Mouse (Mus musculus) urinary bladder, adult 18-20 months (tissue): ENCODE measurements around the gene Unc5c.

ENCODE experiments used
- DNase-seq, 2 experiments: peaks; one replicate each; pipeline ENCODE4 v3.0.0; 2022; ENCODE audit warnings: low spot score in 2 of 2, mixed read lengths in 2 of 2

Unc5c gene

DNA sequence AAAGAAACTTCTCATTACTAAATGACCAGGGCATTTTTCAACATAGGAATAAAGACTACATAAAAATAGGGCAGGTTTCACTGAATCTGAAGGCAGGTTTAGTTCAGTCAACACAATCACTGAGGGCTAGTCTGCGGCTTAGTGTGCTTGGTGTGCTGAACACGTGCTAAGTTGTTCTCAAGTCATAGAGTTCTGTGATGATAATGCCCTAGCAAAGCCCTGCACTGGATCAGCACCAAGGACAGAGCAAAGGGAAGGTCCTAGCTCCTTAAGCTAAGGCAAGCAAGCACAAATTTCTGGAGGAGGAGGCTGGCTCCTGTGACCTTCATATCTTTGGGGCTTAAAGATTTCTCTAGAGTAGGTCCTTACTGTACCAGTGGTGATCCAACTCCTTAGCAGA lies 346.3 kb downstream of the Unc5c start:
- DNase-seq, result peak in 1 of 2 experiments; percentile 5

DNA sequence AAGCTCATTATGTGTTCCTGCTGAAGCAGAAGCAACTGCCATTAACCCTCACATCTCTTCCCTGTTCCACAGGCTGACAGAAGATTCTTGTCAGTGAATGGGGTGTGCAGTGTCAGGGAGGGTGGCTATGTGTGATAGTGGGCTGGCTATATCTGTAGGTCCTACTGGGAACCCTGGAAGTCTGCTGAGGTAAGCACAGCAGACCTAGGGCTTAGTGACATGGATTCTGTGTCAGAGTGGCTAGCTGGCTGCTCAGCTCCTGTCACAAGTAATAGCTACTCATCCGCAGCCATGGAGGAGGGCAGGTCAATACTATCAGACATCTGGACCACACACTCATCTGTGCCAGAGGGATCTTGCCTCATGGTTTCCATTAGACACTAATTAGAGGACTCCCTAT lies 349.8 kb downstream of the Unc5c start:
- DNase-seq, result no peak

DNA sequence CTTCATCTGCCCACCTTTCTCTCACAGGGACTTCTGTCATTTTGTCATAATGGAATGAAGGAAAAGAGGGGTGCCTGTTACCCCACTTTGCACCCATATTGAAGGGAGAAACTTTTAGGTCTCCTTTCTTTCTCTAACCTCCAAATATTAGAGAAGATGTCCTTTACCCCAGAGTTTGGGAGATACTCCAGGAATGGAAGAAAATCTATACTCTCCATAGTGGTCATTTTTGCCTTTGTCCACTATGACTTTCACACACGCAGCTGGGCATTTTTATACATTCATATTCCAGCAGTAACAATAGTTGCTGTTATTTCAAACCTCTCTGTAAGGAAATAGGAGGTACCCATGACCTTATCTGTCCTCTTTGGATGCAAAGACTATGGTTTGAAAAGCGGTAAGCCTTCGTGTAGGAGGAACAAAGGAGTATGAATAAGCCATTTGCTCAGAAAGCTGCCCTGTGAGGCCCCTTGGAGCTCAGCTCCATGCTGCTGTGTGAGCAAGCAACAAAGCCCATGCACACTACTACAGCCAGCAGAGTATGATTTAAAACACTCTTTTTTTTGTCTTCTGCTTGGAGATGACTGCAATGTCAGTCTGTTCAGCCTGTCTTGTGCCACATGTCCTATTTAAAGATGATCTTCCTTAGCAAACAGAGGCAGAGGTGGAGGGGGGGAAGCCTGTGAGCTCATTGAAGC lies 353.7 kb downstream of the Unc5c start:
- DNase-seq, result no peak

DNA sequence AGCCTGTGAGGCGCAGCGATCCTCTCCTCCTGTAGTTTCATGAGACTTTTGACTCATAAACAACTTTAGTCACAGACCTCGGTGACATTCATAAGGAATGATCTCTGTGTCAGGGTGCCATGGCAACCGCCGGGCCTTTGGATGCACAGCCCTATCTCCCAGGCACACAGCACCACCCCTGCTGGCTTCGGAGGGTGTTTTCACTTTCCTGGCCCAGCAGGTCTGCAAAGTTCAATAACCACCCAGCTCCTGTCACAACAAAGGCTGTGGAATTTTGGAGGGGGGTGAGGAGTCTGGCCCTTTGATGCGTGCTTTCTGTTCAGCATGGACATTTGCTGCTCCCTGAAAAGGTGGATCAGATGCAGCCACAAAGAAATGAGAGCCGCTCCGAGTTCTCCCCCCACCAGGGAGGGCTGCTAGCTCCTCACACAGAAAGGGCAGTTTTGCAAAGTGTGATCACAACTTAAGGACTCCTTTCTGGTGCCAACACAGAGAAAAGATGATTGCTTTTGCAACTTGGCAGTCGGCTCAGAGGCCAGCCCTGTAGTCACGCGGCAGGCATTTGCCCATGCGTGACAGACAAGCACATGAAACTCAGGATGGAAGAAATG lies 354.4 kb downstream of the Unc5c start:
- no peak for DNase-seq

DNA sequence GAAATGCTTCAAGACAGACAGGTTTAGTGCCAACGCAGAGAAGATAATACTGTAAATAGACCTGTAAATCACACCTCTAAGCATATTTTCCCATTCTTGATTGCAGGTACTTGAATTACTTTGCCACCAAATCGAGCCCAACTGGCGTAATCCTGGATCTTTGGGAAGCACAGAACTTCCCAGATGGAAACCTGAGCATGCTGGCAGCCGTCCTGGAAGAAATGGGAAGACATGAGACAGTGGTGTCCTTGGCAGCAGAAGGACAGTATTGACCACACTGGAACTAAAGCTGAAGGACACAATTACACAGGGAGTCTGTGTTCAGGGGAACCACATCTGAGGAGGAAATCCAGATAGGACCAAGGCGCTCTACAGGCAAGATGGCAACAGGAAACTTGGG lies 363.3 kb downstream of the Unc5c start:
- DNase-seq, result no peak

DNA sequence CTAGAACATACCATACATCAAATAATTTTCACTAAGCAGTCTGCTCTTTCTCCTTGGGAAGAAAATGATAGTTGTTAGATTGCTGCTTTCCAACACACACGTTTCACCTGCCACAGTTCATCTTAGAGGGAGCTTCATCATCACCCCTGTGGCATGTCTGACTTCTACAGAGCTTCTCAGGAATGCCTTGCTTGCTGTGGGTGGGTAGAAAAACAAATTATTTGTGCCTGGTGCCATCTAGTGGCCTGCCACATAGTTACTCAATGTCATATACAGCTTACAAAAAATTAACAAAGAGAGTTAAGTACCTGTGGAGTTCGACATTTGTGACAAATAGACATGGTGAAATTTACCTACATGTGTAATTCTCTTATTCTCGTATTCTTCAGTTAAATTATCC lies 366.1 kb downstream of the Unc5c start:
- DNase-seq, result peak in 1 of 2 experiments; percentile 19

DNA sequence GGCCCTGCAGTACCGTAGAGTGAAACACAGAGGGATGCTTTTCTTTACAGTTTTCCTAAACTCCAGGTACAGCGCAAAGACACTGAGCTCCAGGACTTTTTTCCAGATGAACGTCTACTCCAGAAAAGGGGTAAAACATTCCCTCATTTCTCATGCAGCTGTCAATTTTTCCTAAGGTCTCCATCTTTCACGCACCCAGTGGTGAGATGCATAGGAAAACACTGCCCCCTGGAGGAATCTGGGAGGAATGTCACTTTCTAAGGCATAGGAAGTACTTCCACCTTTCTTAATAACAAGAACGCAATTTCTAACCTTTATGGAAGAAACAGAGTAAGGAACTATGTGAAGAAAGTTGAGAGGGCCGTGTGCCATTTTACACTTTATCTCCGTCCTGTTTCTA lies 373.8 kb downstream of the Unc5c start:
- DNase-seq, result no peak

DNA sequence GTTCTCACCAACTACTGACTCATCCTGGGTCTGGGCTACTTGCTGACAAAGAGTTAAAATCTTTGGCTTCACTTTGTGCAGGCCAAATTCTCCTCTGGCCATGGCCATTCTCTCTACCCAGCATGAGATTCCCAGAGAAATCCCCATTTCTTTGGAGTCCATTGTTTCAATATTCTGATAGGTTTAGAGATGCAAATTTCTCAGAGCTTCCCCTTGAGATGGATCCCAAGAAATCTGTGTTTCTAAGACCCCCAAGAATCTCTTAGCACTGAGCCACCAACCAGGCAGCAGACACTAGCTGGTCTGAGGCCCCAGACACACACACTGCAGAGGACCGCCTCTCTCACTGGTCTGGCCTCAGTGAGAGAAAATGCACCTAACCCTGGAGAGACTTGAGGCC lies 384.2 kb downstream of the Unc5c start:
- DNase-seq, result no peak

DNA sequence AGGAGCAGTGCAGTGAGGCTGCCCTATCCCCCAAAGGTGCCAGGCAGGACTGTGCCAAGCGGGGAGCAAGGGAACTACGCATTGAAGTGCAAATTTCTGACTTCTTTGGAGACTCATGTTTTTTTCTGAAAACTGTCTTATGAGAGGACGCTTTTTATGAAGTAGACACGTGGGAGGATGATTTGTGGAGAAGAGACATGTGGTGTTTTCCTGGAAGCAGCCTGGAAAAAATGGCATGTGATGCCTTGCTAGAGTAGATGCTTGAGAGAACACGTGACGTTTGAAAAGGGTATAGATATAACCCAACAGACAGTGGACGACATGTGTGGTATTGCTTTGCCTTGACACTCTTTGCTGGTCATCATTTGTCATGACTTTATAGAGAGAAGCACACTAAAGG lies 385.1 kb downstream of the Unc5c start:
- DNase-seq, result no peak

DNA sequence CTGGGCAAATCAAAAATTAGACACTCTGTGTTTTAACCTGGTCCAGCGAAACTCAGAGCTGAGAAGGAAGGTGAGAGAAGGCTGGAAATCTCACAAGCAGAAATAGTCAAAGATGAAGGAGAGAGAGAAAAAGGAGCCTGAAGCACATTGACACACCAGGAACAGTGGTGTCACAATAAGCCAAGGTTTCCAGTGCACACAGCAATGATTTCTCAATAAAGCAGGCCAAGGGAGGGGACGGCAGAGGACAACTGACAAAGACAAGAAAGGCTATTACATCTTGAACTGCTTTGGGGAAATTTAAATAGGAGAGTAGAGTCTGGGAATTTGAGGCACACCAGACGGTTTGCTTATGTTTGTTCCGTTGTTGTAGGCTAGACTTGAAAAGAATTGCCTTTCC lies 389.3 kb downstream of the Unc5c start:
- no peak for DNase-seq

DNA sequence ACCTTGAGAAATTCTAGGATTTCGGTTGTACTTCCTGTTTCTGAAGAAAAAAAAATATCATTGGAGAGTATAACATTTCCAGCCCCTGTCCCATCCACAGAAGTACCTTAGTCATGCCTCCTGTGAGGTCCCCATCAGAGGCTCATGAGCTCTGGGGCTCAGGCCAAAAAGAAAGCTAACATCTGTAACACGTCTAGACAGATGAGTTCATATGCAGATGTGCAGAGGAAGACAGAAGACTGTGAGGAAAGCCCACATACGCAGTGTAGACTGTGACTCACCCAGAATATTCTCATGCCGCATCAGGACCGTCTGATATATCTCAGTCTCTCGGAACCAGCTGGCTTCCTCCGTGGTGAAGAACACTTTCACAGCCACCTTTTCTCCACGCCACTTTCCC lies 392.1 kb downstream of the Unc5c start:
- no peak for DNase-seq

DNA sequence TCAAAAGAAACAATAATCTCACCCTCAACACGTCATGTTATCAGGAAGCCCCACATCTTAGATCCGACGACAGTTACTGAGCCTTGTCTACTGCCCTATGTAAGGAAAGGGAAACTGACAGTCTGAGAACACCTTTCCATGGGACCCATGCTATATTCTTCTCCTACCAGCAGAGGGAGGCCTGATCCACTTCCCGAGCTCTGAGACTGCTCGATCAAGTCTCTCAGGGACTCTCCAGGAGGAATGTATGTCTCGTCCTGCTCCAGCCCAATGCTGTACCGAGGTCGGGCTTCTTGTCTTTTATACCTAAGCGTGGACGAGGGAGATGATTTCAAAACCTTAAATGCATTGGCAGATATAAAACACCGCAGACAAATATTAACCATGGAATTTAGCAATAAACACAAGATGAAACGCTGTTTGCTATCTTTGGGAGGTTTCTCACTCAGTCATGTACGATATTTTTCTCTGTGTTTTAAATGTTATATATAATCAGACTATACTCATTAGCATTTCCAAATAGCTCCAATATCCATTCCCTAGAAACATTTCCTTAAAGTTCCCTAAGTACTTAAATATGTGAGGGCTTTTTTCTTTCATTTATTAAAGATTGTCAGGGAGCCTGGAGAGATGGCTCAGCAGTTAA lies 397.9 kb downstream of the Unc5c start:
- DNase-seq, result peak in 1 of 2 experiments; percentile 6

DNA sequence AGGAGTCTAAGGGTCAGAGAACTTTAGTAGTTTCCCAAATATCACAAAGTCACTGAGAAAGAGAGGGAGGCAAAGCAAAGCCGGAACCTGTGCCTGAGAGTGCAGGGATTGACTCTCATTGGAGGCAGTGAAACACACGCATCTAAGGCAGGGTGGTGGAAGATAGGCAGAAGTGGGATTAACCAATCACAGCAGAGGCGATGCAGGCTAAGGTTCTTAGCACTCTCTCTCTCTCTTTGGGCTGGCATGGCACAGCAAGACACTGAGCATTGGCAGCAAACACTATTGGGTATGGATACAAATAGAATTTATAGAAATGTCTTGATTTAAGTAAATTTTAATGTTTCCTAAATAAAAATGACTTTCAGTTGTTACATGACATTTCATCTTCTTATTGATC lies 406.8 kb downstream of the Unc5c start:
- DNase-seq, result no peak

DNA sequence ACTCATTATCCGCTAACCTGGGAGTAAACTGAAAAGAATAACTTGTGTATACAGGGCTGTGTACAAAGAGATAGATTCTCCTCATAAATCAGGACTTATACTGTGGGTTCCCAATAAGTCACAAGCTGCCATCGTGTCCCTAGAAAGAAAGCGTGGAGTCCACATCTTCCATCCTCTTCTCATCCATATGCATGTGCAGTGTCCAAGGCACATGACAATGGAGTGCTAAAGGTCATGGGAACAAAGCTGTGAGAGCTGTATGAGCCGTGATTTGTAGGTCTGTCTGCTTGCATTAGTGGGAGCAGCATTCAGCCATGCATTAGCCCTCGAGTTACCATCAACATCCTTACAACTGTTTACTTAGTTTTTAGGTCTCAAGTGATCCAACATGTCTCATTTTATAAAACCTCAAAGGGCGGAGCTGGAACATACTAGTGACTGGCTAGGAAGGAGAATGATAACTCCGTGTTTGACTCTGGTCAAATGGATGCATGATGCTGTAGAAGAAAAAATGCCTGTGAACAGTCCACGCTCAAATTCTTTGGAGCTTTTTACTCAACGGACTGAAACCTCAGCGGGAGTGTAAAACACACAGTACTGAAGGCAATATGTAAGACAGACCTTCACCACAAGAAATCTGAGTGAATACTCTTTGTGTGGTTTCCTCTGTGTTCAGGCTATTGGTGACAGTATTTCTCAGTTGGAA lies 407.5 kb downstream of the Unc5c start:
- DNase-seq, result no peak

DNA sequence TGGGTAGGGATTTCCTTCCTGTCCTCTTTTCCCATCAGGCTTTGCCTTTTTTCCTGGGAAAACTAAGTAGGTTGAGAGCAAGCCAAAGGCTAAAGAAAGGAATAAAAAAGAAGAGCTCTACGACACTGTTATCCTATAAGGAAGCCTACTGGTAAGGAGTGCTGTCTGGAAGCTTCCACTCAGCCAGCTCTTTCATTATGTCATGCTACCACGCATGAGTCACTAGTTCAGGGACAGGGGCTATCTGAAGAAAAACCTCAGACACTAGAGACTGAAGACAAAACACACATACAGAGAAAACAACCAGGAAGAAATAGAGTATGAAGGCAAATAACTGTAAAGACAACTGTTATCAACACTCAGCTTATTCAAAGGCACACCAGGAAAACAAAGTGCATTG lies 417.5 kb downstream of the Unc5c start:
- DNase-seq, result no peak

DNA sequence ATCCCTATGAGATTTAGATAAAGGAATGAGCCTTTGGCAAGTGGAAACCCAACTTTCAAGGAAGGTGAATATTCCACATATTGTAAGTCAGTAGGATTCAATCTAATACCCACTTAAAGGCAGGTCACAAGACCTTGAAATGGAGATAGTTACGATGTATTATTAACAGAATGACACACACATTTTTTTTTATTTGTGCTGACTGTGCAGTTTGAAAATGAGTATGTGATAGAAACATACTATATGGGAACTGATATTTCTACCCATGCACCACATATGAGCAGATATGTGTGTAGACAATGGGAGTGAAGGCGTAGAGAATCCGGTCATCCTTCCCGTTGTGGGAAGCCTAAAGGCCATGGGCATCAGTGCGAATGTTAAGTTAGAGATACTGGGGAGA lies 419.2 kb downstream of the Unc5c start:
- DNase-seq, result no peak
